Mouse (Mus musculus) layer of hippocampus, postnatal 25 days (tissue): Measurements from ENCODE around the gene Sos1. TPM values are rescaled to one million over a fixed set of nuclear protein-coding genes. Genes with fewer than 3 reads are reported as not detected.

Source experiments
- DNase-seq, 2 experiments: peaks; one replicate each; pipeline ENCODE4 v3.0.0; 2022; ENCODE audit warnings: mixed read lengths in 2 of 2, low spot score in 1 of 2; ENCODE audit errors: extremely low spot score in 1 of 2
- total RNA-seq, 2 experiments: library from RNA; stranded (reverse); gene quantifications; 2 replicates each; pipeline ENCODE4 v1.2.3; 2021

Sos1 gene
- 10 to 100 TPM; 31.6 to 34.3 TPM for total RNA-seq

- DNase-seq: peak; percentile 97 to 98
Measured at GRCm38 (mm10) chr17:80480031-80480854, at the start of gene Sos1. Gene Sos1 (minus strand): TSS chr17:80480453.

DNA sequence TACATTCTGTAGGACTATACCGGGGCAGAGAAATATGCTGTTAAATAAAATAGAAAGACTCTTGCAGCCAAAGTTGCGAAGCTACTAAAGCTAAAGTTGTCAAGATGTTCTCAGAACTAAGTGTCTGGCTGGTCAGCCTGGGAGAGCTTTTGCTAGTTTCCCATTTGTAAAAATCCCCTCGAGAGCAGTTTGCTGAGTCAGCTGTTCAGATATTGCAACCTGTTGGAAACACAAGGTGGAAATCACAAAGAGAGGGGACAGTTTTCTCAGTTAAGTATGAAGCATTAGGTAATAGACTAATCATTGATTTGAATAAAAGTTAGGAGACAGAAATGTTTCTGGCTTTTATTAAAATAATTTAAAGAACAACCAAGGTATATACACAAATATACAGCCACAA lies 43.0 kb upstream of the Sos1 start:
- no peak for DNase-seq

DNA sequence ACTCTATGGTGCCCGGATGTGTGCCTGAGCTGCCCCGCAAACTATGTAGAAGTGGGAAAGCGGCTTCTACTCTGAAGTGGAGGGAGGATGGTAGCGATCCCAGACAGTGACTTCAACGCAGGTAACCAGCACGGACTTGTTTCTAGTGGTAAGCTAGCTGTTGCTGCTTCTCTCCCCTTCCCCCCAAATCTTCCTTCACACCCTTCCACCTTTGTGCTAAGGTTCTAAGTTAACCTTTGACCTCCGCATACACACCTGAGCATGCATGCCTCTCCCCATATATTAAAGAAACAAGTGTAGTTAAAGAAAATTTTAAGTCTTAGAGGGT lies 41.9 kb upstream of the Sos1 start:
- DNase-seq: no peak

DNA sequence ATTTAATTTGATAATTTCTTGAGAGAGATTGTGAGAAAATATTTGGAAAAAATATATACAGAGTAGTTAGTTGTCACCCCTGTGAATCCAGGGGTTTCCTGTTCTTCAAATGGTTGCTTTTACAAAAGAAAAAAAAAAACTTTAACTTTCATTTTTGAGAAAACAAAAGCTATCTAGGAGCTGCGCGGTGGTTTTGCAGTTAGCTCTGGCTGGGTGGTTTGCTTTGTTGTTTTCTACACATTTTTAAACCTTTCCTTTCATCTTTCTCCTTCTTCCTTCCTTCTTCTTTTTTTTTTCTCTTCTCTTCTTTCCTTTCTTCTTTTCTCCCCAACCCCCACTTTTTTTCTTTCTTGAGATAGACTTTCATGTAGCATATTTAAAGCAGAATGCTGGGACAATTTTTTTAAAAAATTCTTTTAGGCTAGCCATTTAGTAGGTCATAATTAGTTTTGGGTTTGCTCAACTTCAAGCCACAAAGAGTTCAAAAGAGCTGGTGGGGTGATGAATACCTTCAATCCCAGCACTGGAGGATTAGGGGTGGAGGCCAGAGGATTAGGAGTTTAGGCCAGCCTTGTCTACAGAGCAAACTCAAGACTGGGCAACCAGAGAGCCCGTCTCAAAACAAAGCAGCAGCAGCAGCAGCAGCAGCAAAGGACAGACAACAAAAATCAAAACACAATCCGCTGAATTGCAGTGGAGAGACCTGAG lies 41.4 kb upstream of the Sos1 start:
- no peak for DNase-seq

DNA sequence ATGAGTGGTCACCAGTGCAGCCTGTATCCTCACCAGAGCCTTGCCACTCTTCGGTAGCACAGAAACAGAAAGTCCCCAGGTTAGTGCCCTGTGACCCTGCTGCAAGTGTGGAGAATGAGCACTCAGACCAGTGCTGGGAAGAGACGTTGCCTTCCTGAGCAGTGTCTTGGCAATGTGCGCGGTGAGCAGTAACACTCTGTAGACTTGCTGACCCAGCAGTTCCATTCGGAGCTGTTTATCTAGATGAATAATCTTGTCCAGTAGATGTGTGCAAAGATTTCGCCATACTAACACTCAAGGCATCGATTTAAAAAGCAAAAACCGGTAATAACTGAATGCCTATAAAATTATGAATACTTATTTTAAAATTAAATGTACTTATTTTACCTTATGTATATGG lies 40.3 kb upstream of the Sos1 start:
- DNase-seq: no peak

- DNase-seq: no peak
Measured at GRCm38 (mm10) chr17:80518811-80519210, 38.6 kb upstream of the Sos1 start.

- DNase-seq: no peak
Measured at GRCm38 (mm10) chr17:80517244-80517643, 37.0 kb upstream of the Sos1 start.

DNA sequence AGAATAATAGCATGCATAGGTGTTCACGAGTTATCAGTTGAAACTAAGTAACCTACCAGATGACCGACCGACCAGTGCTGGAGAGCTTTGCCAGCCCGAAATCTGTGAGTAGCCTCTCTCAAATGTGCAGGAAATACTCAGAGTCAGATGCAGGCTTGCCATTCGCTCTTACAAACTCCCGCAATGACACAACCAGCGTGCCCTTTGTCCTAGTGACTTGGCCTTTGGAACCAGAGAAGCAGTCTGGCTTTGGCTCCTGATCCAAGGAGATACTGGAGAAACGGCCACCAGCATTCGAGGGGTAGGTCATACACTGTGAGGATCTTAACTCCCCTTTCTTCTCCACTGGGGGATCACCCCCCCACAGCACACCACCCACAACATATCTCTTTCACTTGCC lies 35.7 kb upstream of the Sos1 start:
- DNase-seq: no peak

- DNase-seq: no peak
Measured at GRCm38 (mm10) chr17:80515513-80515912, 35.3 kb upstream of the Sos1 start.

DNA sequence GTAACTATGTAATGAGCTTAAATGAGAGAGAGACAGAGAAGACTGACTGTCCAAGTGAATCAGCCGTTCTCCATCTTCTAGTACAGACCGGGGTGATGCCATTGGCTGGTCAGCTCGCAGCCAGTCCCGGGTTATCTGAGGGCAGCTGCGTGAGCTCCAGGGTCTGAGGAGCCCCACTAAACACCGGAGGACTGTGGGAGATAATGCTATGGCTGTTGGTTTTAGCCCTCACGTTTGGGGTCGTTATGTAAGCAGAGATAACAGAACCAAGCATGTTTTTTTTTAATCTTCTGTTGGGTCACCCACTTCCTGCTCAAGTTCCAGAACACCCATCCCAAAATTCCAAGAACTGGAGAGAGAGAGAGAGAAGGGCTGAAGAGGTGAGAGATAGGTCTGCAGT lies 33.5 kb upstream of the Sos1 start:
- no peak for DNase-seq

DNA sequence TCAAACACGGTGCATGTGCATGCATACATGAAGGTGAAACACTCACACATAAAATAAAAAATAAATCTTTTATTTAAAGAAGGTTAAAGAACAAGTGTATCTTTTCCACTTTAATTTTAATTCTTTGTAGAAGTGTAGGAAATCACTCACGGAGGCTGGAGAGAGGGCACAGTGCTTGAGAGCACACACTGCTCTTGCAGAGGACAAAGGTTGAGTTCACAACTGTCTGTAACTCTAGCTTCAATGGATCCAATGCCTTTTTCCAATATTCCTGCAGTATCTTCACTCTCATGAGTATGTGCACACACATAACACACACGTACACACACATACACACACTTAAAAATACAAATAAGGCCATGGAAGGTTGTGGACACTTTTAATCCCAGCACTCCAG lies 30.2 kb upstream of the Sos1 start:
- DNase-seq: no peak

DNA sequence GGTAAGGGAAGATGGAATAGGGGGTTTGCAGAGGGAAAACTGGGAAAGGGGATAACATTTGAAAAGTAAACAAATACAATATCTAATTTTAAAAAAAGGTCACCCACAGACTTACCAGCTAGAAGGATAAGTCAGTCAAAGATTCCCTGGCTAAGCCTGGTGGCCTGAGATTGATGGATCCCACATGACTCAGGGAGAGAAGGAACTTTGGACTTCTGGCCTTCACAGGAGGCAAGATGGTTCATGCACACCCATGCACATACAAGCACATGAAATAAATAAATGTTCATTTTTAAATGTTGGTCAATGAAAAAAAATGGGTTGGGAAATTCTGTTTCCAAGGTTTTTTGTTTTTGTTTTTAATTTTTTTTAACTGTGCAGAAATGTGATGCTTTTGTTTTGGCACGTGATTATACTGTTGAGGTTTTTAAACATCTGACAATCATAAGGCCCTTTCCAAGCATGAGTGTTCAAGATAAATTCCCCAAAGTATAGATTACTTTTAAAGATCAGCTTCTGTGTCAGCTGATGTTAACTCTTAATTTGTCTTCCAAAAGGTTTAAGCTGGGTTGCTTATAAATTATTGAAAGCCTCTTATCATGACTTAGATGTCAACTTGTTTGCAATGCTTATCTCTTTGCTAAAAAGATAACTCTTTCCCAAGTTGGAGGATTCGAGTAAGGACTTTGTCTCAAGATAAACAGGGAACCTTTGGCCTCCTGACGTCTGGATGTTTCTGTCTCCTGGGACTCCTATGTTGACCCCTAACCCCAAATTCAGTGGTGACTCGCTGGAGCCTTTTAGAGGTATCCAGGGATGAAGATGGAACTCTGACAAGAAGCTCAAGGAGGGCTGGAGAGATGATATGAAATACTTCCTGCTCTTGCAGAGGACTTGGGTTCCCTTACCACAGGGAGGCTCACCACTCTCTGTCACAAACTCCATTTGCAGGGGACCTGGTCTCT lies 29.5 kb upstream of the Sos1 start:
- no peak for DNase-seq

- no peak for DNase-seq
Measured at GRCm38 (mm10) chr17:80505766-80506165, 25.5 kb upstream of the Sos1 start.

DNA sequence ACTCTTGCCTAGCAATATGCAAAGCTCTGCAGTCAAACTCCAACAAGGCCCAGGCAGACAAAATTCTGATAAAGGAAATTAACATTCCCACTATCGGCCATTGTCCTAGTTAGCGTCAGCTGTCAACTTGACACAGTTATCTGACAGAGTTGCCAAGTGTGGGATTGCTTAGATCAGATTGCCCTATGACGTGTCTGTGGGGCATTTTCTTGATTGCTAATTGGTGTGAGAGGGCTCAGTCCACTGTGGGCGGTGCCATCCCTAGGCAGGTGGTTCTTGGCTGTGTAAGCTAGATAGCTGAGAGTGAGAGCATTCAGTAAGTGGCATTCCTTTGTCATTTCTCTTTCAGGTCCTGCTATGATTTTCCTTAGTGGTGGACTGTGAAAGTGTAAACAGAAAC lies 25.1 kb upstream of the Sos1 start:
- no peak for DNase-seq

DNA sequence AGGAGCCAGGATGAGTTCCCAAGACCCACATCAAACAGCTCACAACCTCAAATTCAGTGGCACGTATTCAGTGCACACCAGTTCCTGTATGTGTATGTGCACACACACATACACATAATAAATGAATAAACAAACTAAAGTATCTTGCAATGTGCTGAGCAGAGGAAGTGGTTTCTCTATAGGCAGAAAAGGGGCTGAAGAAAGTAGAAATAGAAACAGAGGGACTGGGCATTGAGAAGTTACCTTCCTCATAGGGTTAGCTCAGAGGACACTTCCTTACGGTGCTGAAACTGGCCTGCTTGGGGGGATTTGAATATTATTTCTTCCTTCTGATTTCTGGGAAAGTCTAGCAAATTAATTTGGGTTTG lies 21.5 kb upstream of the Sos1 start:
- DNase-seq: no peak

- no peak for DNase-seq
Measured at GRCm38 (mm10) chr17:80501037-80501804, 21.0 kb upstream of the Sos1 start.

GRCm38 (mm10) chr17:80500025-80500424 lies 19.8 kb upstream of the Sos1 start:
- DNase-seq: no peak

GRCm38 (mm10) chr17:80498600-80499268 lies 18.5 kb upstream of the Sos1 start:
- DNase-seq: no peak

GRCm38 (mm10) chr17:80497183-80497601 lies 16.9 kb upstream of the Sos1 start:
- no peak for DNase-seq
